Mouse (Mus musculus) heart, postnatal 25 days (tissue): Measurements from ENCODE around the gene Casc4. TPM values are rescaled to one million over a fixed set of nuclear protein-coding genes. Genes with fewer than 3 reads are reported as not detected.
A peak's percentile ranks its signal among the peaks of the same experiment; 100 is the strongest.
"Not testable (repeated sequence)": the region's sequence is repeated elsewhere in the genome, so short reads cannot be mapped to it uniquely, and the experiment has no call there.

Experiments
- DNase-seq: peaks from one replicate; pipeline ENCODE4 v3.0.0; 2022; ENCODE audit warnings: low spot score
- intact Hi-C: fragments of 180-260 bp; cut with DNase I; formaldehyde crosslinking; loops from one replicate; pipeline ENCODE4 v1.15.1; 2025
- total RNA-seq, 2 experiments: library from RNA; stranded (reverse); gene quantifications; 2 replicates each; pipeline ENCODE4 v1.2.3; 2021

The Casc4 gene
- total RNA-seq, 2 experiments from 2014 or later: 8.3 to 9.7 TPM

GRCm38 (mm10) chr2:121896825-121897224, 30.1 kb downstream of the Casc4 start:
- intact Hi-C loops: no loop called here
- no peak for DNase-seq

- intact Hi-C loops: no loop called here
These were observed 43.2 kb downstream of the Casc4 start for GRCm38 (mm10) chr2:121909975-121910374.

GRCm38 (mm10) chr2:121916047-121916970, 49.5 kb downstream of the Casc4 start:
- intact Hi-C loops: no loop called here
- DNase-seq: no peak

More at GRCm38 (mm10) chr2:121909975-121910374, 43.2 kb downstream of the Casc4 start:
- DNase-seq: no peak

- DNase-seq, intact Hi-C loops: not testable (repeated sequence)
These were observed 70.9 kb downstream of the Casc4 start for GRCm38 (mm10) chr2:121937624-121938023.

- intact Hi-C loops: no loop called here
- no peak for DNase-seq
These were observed 76.6 kb downstream of the Casc4 start for GRCm38 (mm10) chr2:121943364-121943763.

GRCm38 (mm10) chr2:121954971-121955656, 88.3 kb downstream of the Casc4 start:
- intact Hi-C loops: no loop called here
- DNase-seq: no peak

- intact Hi-C loops: loop anchor here (2.0 kb wide), 1 partner anchor 73 kb away; the partner anchor contains the start of gene Eif3j1
- DNase-seq: peak; percentile 94
These were observed 89.0 kb downstream of the Casc4 start, which contains the start of the genes Ctdspl2 and Mageb3 for GRCm38 (mm10) chr2:121955765-121956223. Ctdspl2 (plus strand) TSS chr2:121956001. Mageb3 (minus strand) TSS chr2:121956092.

GRCm38 (mm10) chr2:121956224-121957018, 89.7 kb downstream of the Casc4 start:
- intact Hi-C loops: loop anchor here (2.0 kb wide), 1 partner anchor 72 kb away; the partner anchor contains the start of gene Eif3j1
- DNase-seq: peak; percentile 90

GRCm38 (mm10) chr2:121957216-121957792, 90.5 kb downstream of the Casc4 start:
- intact Hi-C loops: loop anchor here (2.0 kb wide), 1 partner anchor 71 kb away; the partner anchor contains the start of gene Eif3j1

More at GRCm38 (mm10) chr2:121957216-121957792, 90.5 kb downstream of the Casc4 start:
- DNase-seq: no peak

Other genes starting within 250 kb of the Casc4 start
- gene Frmd5, start 59.9 kb upstream of the Casc4 start, total RNA-seq: 100 to 1,000 TPM; 162 to 175 TPM
- gene Ctdspl2, start 89.0 kb downstream of the Casc4 start, total RNA-seq: 10 to 100 TPM; 14.8 to 15.8 TPM
- gene Mageb3, start 89.1 kb downstream of the Casc4 start, total RNA-seq: not detected
- gene Eif3j1, start 161.6 kb downstream of the Casc4 start, total RNA-seq: 10 to 100 TPM; 20.0 to 21.4 TPM